Mouse (Mus musculus): ENCODE measurements around the gene Ppp2r5c. TPM values are rescaled to one million over a fixed set of nuclear protein-coding genes. Genes with fewer than 3 reads are reported as not detected.

Ppp2r5c gene
- polyA plus RNA-seq, 1 experiment from 2014 or later = 193 TPM

DNA sequence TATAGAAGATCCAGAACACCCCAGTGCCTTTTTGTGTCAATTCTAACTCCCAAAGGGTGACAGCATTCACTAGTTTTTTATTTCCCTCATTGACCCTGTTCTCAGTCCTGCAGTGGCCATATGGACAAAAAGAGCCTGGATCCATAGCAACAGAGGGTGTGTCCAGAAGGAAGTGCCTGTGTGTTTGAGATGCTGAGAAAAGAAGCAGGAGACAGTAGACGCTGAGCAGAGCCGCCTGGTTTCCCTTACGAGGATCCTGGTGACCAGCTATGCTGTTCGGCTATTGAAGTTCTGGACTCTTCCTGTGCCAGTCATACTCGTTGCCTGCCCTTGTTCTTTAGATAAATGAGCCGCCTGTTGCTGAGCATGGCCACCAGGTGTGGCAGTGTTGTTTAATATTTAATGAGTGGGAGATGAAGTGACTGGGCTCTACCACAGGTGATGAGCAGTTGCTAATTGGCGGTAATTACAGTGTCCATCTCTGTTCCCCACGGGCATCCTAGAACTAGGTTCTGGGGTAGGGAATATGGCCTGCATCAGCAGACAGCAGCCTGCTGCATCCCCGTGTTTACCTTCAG is 65.0 kb downstream of the Ppp2r5c start:
- no peaks in the 10 kb centered on the region for H3K9me3 ChIP-seq (replicated peaks; ENCODE audit: control insufficient read depth, low read length)
- H3K9ac ChIP-seq (replicated peaks; ENCODE audit: low read length) = no peak overlapping the region
- no peaks in the 10 kb centered on the region for H3K36me3 ChIP-seq (replicated peaks; ENCODE audit: control insufficient read depth, insufficient read depth, low read depth, low read length)
- DNase-seq (ENCODE audit: low spot score) = no peak
- H3K27ac ChIP-seq (replicated peaks; ENCODE audit: low read depth, low read length) = no peak overlapping the region
- H3K4me3 ChIP-seq (ENCODE audit: low read depth, low read length) = no peak overlapping the region
- no peak for ATAC-seq (replicated peaks; ENCODE audit: insufficient number of reproducible peaks, low FRiP score, low TSS enrichment, low read depth)
- H3K4me1 ChIP-seq (ENCODE audit: control insufficient read depth, insufficient read depth, low read length) = no peaks in the 10 kb centered on the region; the same call in 1 of the 2 replicates
- H3K4me2 ChIP-seq (ENCODE audit: low read depth, low read length) = no peak overlapping the region
- 77% methylated on average over 9 of the region's 9 CpGs for WGBS
- no peaks in the 10 kb centered on the region for H3K27me3 ChIP-seq (ENCODE audit: control insufficient read depth, insufficient read depth, low read length)

DNA sequence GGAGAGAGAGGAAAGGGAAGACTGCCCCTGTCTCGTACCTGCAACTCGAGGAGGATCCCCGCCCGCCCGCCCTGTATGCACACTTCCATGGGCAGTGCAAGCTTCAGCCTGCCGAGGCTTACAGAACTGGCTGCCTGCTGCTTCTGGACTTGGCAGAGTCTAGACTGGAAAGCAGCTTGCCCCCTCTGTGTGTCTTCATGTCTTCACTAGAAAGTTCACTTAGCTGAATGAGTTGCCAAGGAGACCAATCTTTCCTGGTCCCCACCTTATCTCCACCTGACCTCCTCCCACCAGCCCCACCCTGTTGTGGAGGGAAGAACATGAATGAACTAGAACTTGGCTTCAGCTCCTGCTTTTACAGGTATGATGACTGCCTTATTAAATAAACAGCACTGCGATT is 66.0 kb downstream of the Ppp2r5c start:
- Histone ChIP-seq H3K27ac (replicated peaks; ENCODE audit: low read depth, low read length) (no peak overlapping the region), H3K9me3 (replicated peaks; ENCODE audit: control insufficient read depth, low read length) (no peaks in the 10 kb centered on the region), H3K4me3 (ENCODE audit: low read depth, low read length) (no peak overlapping the region), H3K4me2 (ENCODE audit: low read depth, low read length) (no peak overlapping the region), H3K9ac (replicated peaks; ENCODE audit: low read length) (no peak overlapping the region), H3K36me3 (replicated peaks; ENCODE audit: control insufficient read depth, insufficient read depth, low read depth, low read length) (no peaks in the 10 kb centered on the region), H3K4me1 (ENCODE audit: control insufficient read depth, insufficient read depth, low read length) (no peaks in the 10 kb centered on the region), H3K27me3 (ENCODE audit: control insufficient read depth, insufficient read depth, low read length) (no peaks in the 10 kb centered on the region)
- 86% methylated on average over 7 of the region's 7 CpGs for WGBS
- ATAC-seq (replicated peaks; ENCODE audit: insufficient number of reproducible peaks, low FRiP score, low TSS enrichment, low read depth) = no peak
- no peak for DNase-seq (ENCODE audit: low spot score)

GRCm38 (mm10) chr12:110515676-110516075 is 68.8 kb downstream of the Ppp2r5c start:
- H3K4me2 ChIP-seq (ENCODE audit: low read depth, low read length) = no peak overlapping the region
- no peaks in the 10 kb centered on the region for H3K27me3 ChIP-seq (ENCODE audit: control insufficient read depth, insufficient read depth, low read length)
- H3K27ac ChIP-seq (replicated peaks; ENCODE audit: low read depth, low read length) = no peak overlapping the region
- WGBS = 90% methylated on average over 8 of the region's 8 CpGs
- ATAC-seq (replicated peaks; ENCODE audit: insufficient number of reproducible peaks, low FRiP score, low TSS enrichment, low read depth) = no peak
- DNase-seq (ENCODE audit: low spot score) = no peak
- no peak overlapping the region for H3K9ac ChIP-seq (replicated peaks; ENCODE audit: low read length)
- no peaks in the 10 kb centered on the region for H3K4me1 ChIP-seq (ENCODE audit: control insufficient read depth, insufficient read depth, low read length)
- no peak overlapping the region for H3K4me3 ChIP-seq (ENCODE audit: low read depth, low read length)
- no peaks in the 10 kb centered on the region for H3K9me3 ChIP-seq (replicated peaks; ENCODE audit: control insufficient read depth, low read length)
- no peaks in the 10 kb centered on the region for H3K36me3 ChIP-seq (replicated peaks; ENCODE audit: control insufficient read depth, insufficient read depth, low read depth, low read length)

- ATAC-seq (replicated peaks; ENCODE audit: insufficient number of reproducible peaks, low FRiP score, low TSS enrichment, low read depth) = no peak
- H3K4me3 ChIP-seq (ENCODE audit: low read depth, low read length) = no peak overlapping the region
- peak; percentile 29 for DNase-seq (ENCODE audit: low spot score)
- H3K9me3 ChIP-seq (replicated peaks; ENCODE audit: control insufficient read depth, low read length) = no peaks in the 10 kb centered on the region
- H3K27ac ChIP-seq (replicated peaks; ENCODE audit: low read depth, low read length) = no peak overlapping the region
- peaks cover 5% of the 10 kb centered on the region for H3K36me3 ChIP-seq (replicated peaks; ENCODE audit: control insufficient read depth, insufficient read depth, low read depth, low read length)
- no peaks in the 10 kb centered on the region for H3K27me3 ChIP-seq (ENCODE audit: control insufficient read depth, insufficient read depth, low read length)
- H3K4me1 ChIP-seq (ENCODE audit: control insufficient read depth, insufficient read depth, low read length) = no peaks in the 10 kb centered on the region
- H3K9ac ChIP-seq (replicated peaks; ENCODE audit: low read length) = no peak overlapping the region
- no peak overlapping the region for H3K4me2 ChIP-seq (ENCODE audit: low read depth, low read length)
- WGBS = 69% methylated on average over 15 of the region's 15 CpGs
Measured at GRCm38 (mm10) chr12:110520236-110520987, 73.5 kb downstream of the Ppp2r5c start.

DNA sequence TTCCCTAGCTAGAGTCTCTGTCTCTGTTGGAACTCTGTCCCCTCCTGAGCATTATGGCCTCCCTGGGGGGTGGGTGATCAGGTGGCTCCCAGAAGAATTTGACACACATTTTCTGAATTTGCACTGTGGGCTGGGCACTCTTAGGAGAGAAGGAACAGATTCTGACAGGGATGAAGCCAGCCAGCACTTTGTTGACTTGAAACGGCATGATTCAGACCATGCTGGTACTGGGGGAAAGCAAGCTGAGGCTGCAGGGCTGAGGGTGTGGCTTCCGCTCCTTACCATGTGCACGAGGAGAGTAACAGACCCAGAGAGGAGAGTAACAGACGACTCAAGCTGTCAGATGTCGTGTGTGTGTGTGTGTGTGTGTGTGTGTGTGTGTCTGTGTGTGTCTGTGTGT is 76.6 kb downstream of the Ppp2r5c start:
- DNase-seq (ENCODE audit: low spot score) (no peak), ATAC-seq (replicated peaks; ENCODE audit: insufficient number of reproducible peaks, low FRiP score, low TSS enrichment, low read depth) (no peak)
- WGBS = 91% methylated on average over 5 of the region's 5 CpGs
- H3K4me3 ChIP-seq (ENCODE audit: low read depth, low read length) = no peak overlapping the region
- H3K9me3 ChIP-seq (replicated peaks; ENCODE audit: control insufficient read depth, low read length) = no peaks in the 10 kb centered on the region
- no peaks in the 10 kb centered on the region for H3K4me1 ChIP-seq (ENCODE audit: control insufficient read depth, insufficient read depth, low read length)
- no peak overlapping the region for H3K4me2 ChIP-seq (ENCODE audit: low read depth, low read length)
- H3K9ac ChIP-seq (replicated peaks; ENCODE audit: low read length) = no peak overlapping the region
- H3K27me3 ChIP-seq (ENCODE audit: control insufficient read depth, insufficient read depth, low read length) = no peaks in the 10 kb centered on the region
- H3K36me3 ChIP-seq (replicated peaks; ENCODE audit: control insufficient read depth, insufficient read depth, low read depth, low read length) = peaks cover 5% of the 10 kb centered on the region
- no peak overlapping the region for H3K27ac ChIP-seq (replicated peaks; ENCODE audit: low read depth, low read length)

GRCm38 (mm10) chr12:110532711-110533110 is 85.8 kb downstream of the Ppp2r5c start:
- no peaks in the 10 kb centered on the region for H3K4me1 ChIP-seq (ENCODE audit: control insufficient read depth, insufficient read depth, low read length)
- H3K9me3 ChIP-seq (replicated peaks; ENCODE audit: control insufficient read depth, low read length) = no peaks in the 10 kb centered on the region
- 88% methylated on average over 6 of the region's 6 CpGs for WGBS
- H3K4me3 ChIP-seq (ENCODE audit: low read depth, low read length) = no peak overlapping the region
- ATAC-seq (replicated peaks; ENCODE audit: insufficient number of reproducible peaks, low FRiP score, low TSS enrichment, low read depth) (no peak), DNase-seq (ENCODE audit: low spot score) (no peak)
- no peaks in the 10 kb centered on the region for H3K27me3 ChIP-seq (ENCODE audit: control insufficient read depth, insufficient read depth, low read length)
- H3K36me3 ChIP-seq (replicated peaks; ENCODE audit: control insufficient read depth, insufficient read depth, low read depth, low read length) = no peaks in the 10 kb centered on the region
- no peak overlapping the region for H3K4me2 ChIP-seq (ENCODE audit: low read depth, low read length)
- no peak overlapping the region for H3K27ac ChIP-seq (replicated peaks; ENCODE audit: low read depth, low read length)
- H3K9ac ChIP-seq (replicated peaks; ENCODE audit: low read length) = no peak overlapping the region

DNA sequence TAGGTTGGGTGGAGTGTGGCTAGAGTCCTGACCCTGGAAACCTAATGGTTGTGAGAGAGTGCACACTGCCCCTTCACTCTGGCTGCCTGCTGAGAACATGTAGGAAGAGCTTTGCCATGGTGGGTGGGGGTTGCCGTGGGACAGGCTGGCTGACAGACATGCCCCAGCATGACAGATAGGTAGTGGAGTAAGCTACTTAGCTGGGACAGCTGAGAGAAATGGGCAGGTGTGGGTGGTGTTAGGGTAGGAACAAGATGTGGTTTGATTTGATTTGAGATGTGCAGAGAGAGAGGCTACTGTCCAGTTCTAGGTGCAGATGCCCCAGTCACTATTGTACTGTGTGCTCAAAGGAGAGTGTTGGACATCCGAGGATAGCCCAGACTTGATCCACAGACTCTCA is 86.2 kb downstream of the Ppp2r5c start:
- Histone ChIP-seq H3K9me3 (replicated peaks; ENCODE audit: control insufficient read depth, low read length) (no peaks in the 10 kb centered on the region), H3K4me1 (ENCODE audit: control insufficient read depth, insufficient read depth, low read length) (no peaks in the 10 kb centered on the region), H3K9ac (replicated peaks; ENCODE audit: low read length) (no peak overlapping the region), H3K4me2 (ENCODE audit: low read depth, low read length) (no peak overlapping the region), H3K4me3 (ENCODE audit: low read depth, low read length) (no peak overlapping the region), H3K27me3 (ENCODE audit: control insufficient read depth, insufficient read depth, low read length) (no peaks in the 10 kb centered on the region), H3K36me3 (replicated peaks; ENCODE audit: control insufficient read depth, insufficient read depth, low read depth, low read length) (no peaks in the 10 kb centered on the region), H3K27ac (replicated peaks; ENCODE audit: low read depth, low read length) (no peak overlapping the region)
- ATAC-seq (replicated peaks; ENCODE audit: insufficient number of reproducible peaks, low FRiP score, low TSS enrichment, low read depth) (no peak), DNase-seq (ENCODE audit: low spot score) (no peak)
- 84% methylated on average over 2 of the region's 2 CpGs for WGBS

DNA sequence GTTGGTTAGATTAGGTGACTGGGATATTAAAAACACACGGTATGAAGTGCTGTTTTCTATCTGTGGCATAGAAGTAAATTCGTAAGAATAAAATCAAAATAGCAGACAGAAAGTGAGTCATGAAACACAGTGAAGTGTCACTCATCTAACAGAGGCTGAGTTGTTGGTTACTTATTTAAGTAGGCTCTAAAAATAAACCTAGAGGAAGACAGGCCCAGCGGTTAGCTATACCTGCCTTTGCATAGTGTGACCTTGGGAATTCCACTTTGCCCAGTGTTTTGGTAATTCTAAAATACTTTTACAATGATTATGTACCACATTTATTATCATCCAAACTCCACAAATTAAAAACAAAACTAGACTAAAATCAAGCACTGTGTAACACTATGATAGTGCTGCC is 86.9 kb downstream of the Ppp2r5c start:
- no peak overlapping the region for H3K9ac ChIP-seq (replicated peaks; ENCODE audit: low read length)
- H3K9me3 ChIP-seq (replicated peaks; ENCODE audit: control insufficient read depth, low read length) = no peaks in the 10 kb centered on the region
- no peak overlapping the region for H3K4me2 ChIP-seq (ENCODE audit: low read depth, low read length)
- no peaks in the 10 kb centered on the region for H3K4me1 ChIP-seq (ENCODE audit: control insufficient read depth, insufficient read depth, low read length)
- no peak for ATAC-seq (replicated peaks; ENCODE audit: insufficient number of reproducible peaks, low FRiP score, low TSS enrichment, low read depth)
- H3K36me3 ChIP-seq (replicated peaks; ENCODE audit: control insufficient read depth, insufficient read depth, low read depth, low read length) = no peaks in the 10 kb centered on the region
- WGBS = 94% methylated on average over 3 of the region's 3 CpGs
- H3K27ac ChIP-seq (replicated peaks; ENCODE audit: low read depth, low read length) = no peak overlapping the region
- H3K4me3 ChIP-seq (ENCODE audit: low read depth, low read length) = no peak overlapping the region
- no peak for DNase-seq (ENCODE audit: low spot score)
- no peaks in the 10 kb centered on the region for H3K27me3 ChIP-seq (ENCODE audit: control insufficient read depth, insufficient read depth, low read length)
